In the genomic region with DNA sequence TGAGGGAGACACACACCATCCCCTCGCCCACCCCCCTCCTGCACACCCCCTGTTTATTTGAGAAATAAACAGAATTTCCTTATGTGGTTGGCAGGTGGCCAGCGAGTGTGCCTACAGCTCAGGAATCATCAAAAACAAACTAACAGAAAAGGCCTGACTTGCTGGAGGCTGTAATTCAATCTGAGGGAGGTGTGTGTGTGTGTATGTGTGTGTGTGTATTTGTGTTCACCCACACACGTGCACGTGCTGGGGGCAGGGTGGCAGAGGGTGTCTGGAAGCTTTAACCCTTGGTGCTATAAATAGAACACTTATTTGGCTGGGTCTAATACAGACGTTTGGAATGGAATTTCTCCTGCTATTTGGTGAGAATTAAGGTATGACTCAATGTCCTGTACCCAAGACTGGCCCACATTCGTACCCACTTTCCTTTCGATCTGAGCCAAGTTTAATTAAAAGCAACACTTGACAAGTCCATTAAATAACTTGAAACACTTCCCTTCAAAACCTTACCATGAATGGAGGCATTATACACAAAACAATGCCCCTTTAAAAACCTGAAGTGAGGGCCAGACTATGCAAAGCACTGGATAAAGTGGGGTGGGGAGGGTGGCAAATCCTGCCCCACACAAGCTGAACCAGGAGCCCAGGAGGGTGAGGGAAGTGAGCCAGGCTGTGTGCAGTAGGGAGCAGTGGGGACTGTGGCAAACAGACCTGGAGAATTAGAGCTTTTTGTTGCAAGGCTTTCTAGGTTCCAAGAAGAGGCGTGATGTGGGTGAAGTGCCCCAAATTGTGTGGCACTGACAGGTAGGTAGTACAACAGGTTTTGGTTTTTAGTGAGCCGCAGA, we compare ENCODE assay signal across 8 mouse cellular contexts. TPM values are rescaled to one million over a fixed set of nuclear protein-coding genes. Genes with fewer than 3 reads are reported as not detected.
DNase-seq lines count a peak whose midpoint lies in the region; ATAC-seq and TF ChIP-seq lines count a peak whose summit lies in the region.

No protein-coding gene starts in this region.

- ATAC-seq in lung, embryonic 16.5 days (ENCODE audit: low read depth) = peak; percentile 66
- ATAC-seq in kidney, embryonic 14.5 days (ENCODE audit: low FRiP score, low TSS enrichment) = no peak

- H3K9ac ChIP-seq in lung, embryonic 16.5 days (ENCODE audit: low read length) = 0 out of 2 replicates have a peak overlapping the region, but pooled peaks have one; percentile 19
- H3K9ac ChIP-seq in kidney, embryonic 14.5 days (ENCODE audit: low read depth, low read length) = no peak overlapping the region

- no peak for DNase-seq in lung, postnatal 25 days (ENCODE audit: low spot score)
- peak; percentile 85 for DNase-seq in fibroblast of lung, adult 2 months (ENCODE audit: low read depth)
- DNase-seq in ovary, postnatal 10 days (ENCODE audit: low spot score) = no peak
- DNase-seq in gastrocnemius, postnatal 4 days (ENCODE audit: low spot score in 2 of 2) = no peak
- DNase-seq in gastrocnemius, postnatal 25 days = no peak

- TF ChIP-seq CTCF in small intestine, adult 2 months (IDR thresholded peaks at IDR 0.05; ENCODE audit: extremely low read depth, insufficient read length, insufficient replicate concordance, low read depth, low read length) = no peak

- no peaks in the 10 kb centered on the region for H3K9me3 ChIP-seq in lung, embryonic 16.5 days (ENCODE audit: control insufficient read depth, low read length)
- no peaks in the 10 kb centered on the region; the same call in 1 of the 2 replicates for H3K9me3 ChIP-seq in kidney, embryonic 14.5 days (ENCODE audit: control insufficient read depth, low read length)

- no peaks in the 10 kb centered on the region for H3K27me3 ChIP-seq in lung, embryonic 16.5 days (ENCODE audit: control insufficient read depth, insufficient read depth, low read depth, low read length)
- H3K27me3 ChIP-seq in kidney, embryonic 14.5 days (ENCODE audit: control insufficient read depth, insufficient read depth, low read length) = no peaks in the 10 kb centered on the region
- H3K27me3 ChIP-seq in small intestine, adult 2 months (ENCODE audit: control insufficient read depth, insufficient read depth, low read length) = no peaks in the 10 kb centered on the region

- H3K36me3 ChIP-seq in lung, embryonic 16.5 days (ENCODE audit: control insufficient read depth, insufficient read depth, low read length) = no peaks in the 10 kb centered on the region
- no peaks in the 10 kb centered on the region; the same call in 1 of the 2 replicates for H3K36me3 ChIP-seq in kidney, embryonic 14.5 days (ENCODE audit: control insufficient read depth, insufficient read depth, low read length)
- no peaks in the 10 kb centered on the region for H3K36me3 ChIP-seq in small intestine, adult 2 months (ENCODE audit: control insufficient read depth, insufficient read depth, low read length)

- H3K4me2 ChIP-seq in lung, embryonic 16.5 days (ENCODE audit: low read depth, low read length) = peak overlapping the region; percentile 30; the same call in 1 of the 2 replicates
- no peak overlapping the region for H3K4me2 ChIP-seq in kidney, embryonic 14.5 days (replicated peaks; ENCODE audit: low read depth, low read length)

- no peak for TF ChIP-seq POLR2A in small intestine, adult 2 months (IDR thresholded peaks at IDR 0.05; ENCODE audit: low read depth, low read length)

- H3K4me1 ChIP-seq in lung, embryonic 16.5 days (replicated peaks; ENCODE audit: control insufficient read depth, insufficient read depth, low read length) = peaks cover 77% of the 10 kb centered on the region
- peaks cover 43% of the 10 kb centered on the region for H3K4me1 ChIP-seq in kidney, embryonic 14.5 days (ENCODE audit: control insufficient read depth, insufficient read depth, low read length)
- peaks cover 38% of the 10 kb centered on the region for H3K4me1 ChIP-seq in small intestine, adult 2 months (ENCODE audit: control insufficient read depth, insufficient read depth, insufficient read length, low read length)

- H3K27ac ChIP-seq in lung, embryonic 16.5 days (ENCODE audit: low read length) = peak overlapping the region; percentile 86
- H3K27ac ChIP-seq in kidney, embryonic 14.5 days (ENCODE audit: low read depth, low read length) = peak overlapping the region; percentile 37; the same call in 1 of the 2 replicates
- 0 out of 2 replicates have a peak overlapping the region, but pooled peaks have one; percentile 2 for H3K27ac ChIP-seq in small intestine, adult 2 months (ENCODE audit: insufficient read depth, low read depth, low read length)

- WGBS in lung, embryonic 16.5 days = 16% methylated on average over 9 of the region's 9 CpGs
- 26% methylated on average over 9 of the region's 9 CpGs for WGBS in kidney, embryonic 14.5 days
- WGBS in small intestine, adult 2 months = 18% methylated on average over 9 of the region's 9 CpGs

- no peak overlapping the region for H3K4me3 ChIP-seq in lung, embryonic 16.5 days (ENCODE audit: low read length)
- no peak overlapping the region for H3K4me3 ChIP-seq in kidney, embryonic 14.5 days (ENCODE audit: low read length)
- H3K4me3 ChIP-seq in small intestine, adult 2 months (ENCODE audit: low read depth, low read length) = no peak overlapping the region

RNA-seq across cellular contexts. Expression of a gene that starts 20.1 kb away (rescaled TPM):
- 29.3 and 33.2 TPM in 2 replicates for polyA plus RNA-seq in lung, embryonic 16.5 days (2015; fragmentation: Nextera tagmentation; extraction: Ambion mirVana)
- 34.0 and 52.2 TPM in 2 replicates for polyA plus RNA-seq in kidney, embryonic 14.5 days (2014; fragmentation: Nextera tagmentation; extraction: Ambion mirVana)
- polyA plus RNA-seq in small intestine, adult 2 months (2012; rRNA removed) = 14.1 and 20.8 TPM in 2 replicates
- 10 to 100 TPM; 71.0 to 72.9 TPM for total RNA-seq in gastrocnemius, postnatal 4 days (2021)
- total RNA-seq in gastrocnemius, postnatal 25 days (2021) = 10 to 100 TPM; 36.3 to 50.5 TPM

Comparison
In these comparisons a context has a peak if more than half of its experiments do, and no peak if none do; other contexts are left out.
1. H3K27ac ChIP-seq: peak in every context shown above with its lines; median percentile 86 in lung, embryonic 16.5 days; 37 in kidney, embryonic 14.5 days; 2 in small intestine, adult 2 months.